Mouse (Mus musculus) left cerebral cortex, adult 8-10 months (tissue): Measurements from ENCODE around the gene Gm45713. TPM values are rescaled to one million over a fixed set of nuclear protein-coding genes. Genes with fewer than 3 reads are reported as not detected.
A peak's percentile ranks its signal among the peaks of the same experiment; 100 is the strongest.
"Not testable (repeated sequence)": the region's sequence is repeated elsewhere in the genome, so short reads cannot be mapped to it uniquely, and the experiment has no call there.

Experiments used
- DNase-seq, 2 experiments: peaks; one replicate each; pipeline ENCODE4 v3.0.0; 2022; ENCODE audit warnings: low spot score in 2 of 2
- total RNA-seq, 4 experiments: library from RNA; stranded (reverse); gene quantifications; 2 replicates each; pipeline ENCODE4 v1.2.4; 2022

Gene Gm45713
- total RNA-seq, 4 experiments from 2014 or later = not detected

- no peak for DNase-seq
Measured at GRCm38 (mm10) chr7:45098541-45099240, 37.3 kb downstream of the Gm45713 start.

GRCm38 (mm10) chr7:45097479-45097878 is 38.6 kb downstream of the Gm45713 start:
- DNase-seq = no peak

- not testable (repeated sequence) for DNase-seq
Measured at GRCm38 (mm10) chr7:45095965-45096364, 40.1 kb downstream of the Gm45713 start.

- no peak for DNase-seq
Measured at GRCm38 (mm10) chr7:45095367-45095766, 40.7 kb downstream of the Gm45713 start.

GRCm38 (mm10) chr7:45094121-45094520 is 41.9 kb downstream of the Gm45713 start:
- DNase-seq = no peak

- DNase-seq = no peak
Measured at GRCm38 (mm10) chr7:45093516-45093905, 42.5 kb downstream of the Gm45713 start.

- DNase-seq = no peak
Measured at GRCm38 (mm10) chr7:45092828-45093515, 43.1 kb downstream of the Gm45713 start.

- no peak for DNase-seq
Measured at GRCm38 (mm10) chr7:45092048-45092447, 44.0 kb downstream of the Gm45713 start, which contains the start of gene Rcn3. TSS of gene Rcn3 (minus strand) at chr7:45092221.

- no peak for DNase-seq
Measured at GRCm38 (mm10) chr7:45091001-45091990, 44.7 kb downstream of the Gm45713 start.

GRCm38 (mm10) chr7:45090251-45090977 is 45.6 kb downstream of the Gm45713 start:
- DNase-seq = no peak

- no peak for DNase-seq
Measured at GRCm38 (mm10) chr7:45088597-45088996, 47.4 kb downstream of the Gm45713 start.

GRCm38 (mm10) chr7:45086084-45086483 is 49.9 kb downstream of the Gm45713 start:
- no peak for DNase-seq

- DNase-seq = no peak
Measured at GRCm38 (mm10) chr7:45083300-45083890, 52.6 kb downstream of the Gm45713 start.

- no peak for DNase-seq
Measured at GRCm38 (mm10) chr7:45082401-45083299, 53.4 kb downstream of the Gm45713 start.

- no peak for DNase-seq
Measured at GRCm38 (mm10) chr7:45081016-45081415, 55.0 kb downstream of the Gm45713 start.

GRCm38 (mm10) chr7:45079856-45080255 is 56.2 kb downstream of the Gm45713 start:
- peak; percentile 70 to 96 for DNase-seq

- no peak for DNase-seq
Measured at GRCm38 (mm10) chr7:45078513-45078912, 57.5 kb downstream of the Gm45713 start.

- DNase-seq = no peak
Measured at GRCm38 (mm10) chr7:45077829-45078228, 58.2 kb downstream of the Gm45713 start.

GRCm38 (mm10) chr7:45077322-45077721 is 58.7 kb downstream of the Gm45713 start:
- no peak for DNase-seq
